Mouse (Mus musculus) heart, adult 2 months (tissue): ENCODE results near the gene Olfr588-ps1.

Source experiments
- CTCF ChIP-seq: fragments of 200-600 bp; IDR thresholded peaks from 2 replicates; pipeline ENCODE4 v1.8.1; 2022; ENCODE audit warnings: antibody characterized with exemption, mild to moderate bottlenecking, moderate library complexity
- EP300 ChIP-seq: fragments of 200-500 bp; IDR thresholded peaks from 2 replicates; pipeline ENCODE4 v1.6.1; 2011; ENCODE audit warnings: low read depth, low read length, control low read depth; ENCODE audit not compliant: insufficient read depth
- POLR2A ChIP-seq: fragments of 200-500 bp; IDR thresholded peaks from 2 replicates; pipeline ENCODE4 v1.6.1; 2011; ENCODE audit warnings: mild to moderate bottlenecking, low read depth, low read length, control low read depth; ENCODE audit not compliant: insufficient read depth

- TF ChIP-seq POLR2A, result no peak
- TF ChIP-seq CTCF, result no peak
- TF ChIP-seq EP300, result no peak
These were observed 15.1 kb upstream of the Olfr588-ps1 start, which contains the start of gene Olfr586 for GRCm38 (mm10) chr7:103125538-103125937.
